Mouse (Mus musculus): ENCODE results near the gene Uvssa. TPM values are rescaled to one million over a fixed set of nuclear protein-coding genes. Genes with fewer than 3 reads are reported as not detected.

Uvssa gene
- total and polyA plus RNA-seq, 2 experiments from 2014 or later: 3.7 to 5.5 TPM

DNA sequence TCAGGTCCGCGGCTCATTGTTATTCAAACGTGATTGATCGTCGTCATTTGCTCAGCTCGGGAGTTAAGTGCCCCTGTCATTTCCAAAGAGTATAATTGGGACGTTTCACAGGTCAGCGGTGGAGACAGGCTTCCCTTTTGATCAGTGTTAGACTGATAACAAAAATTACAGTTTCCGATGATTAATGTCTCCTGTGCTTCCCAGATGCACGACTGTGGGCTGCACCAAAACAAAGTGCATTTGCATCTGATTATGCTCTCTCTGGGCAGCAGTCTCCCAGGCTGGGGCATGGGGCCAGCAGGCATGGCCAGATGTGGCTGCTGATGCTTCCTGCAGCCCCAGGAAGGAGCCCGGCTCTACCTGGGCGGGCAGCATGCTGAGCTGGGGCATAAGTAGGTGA is 22.5 kb downstream of the Uvssa start:
- Histone ChIP-seq H3K4me2 (ENCODE audit: low read depth, low read length) (no peak overlapping the region), H3K27me3 (ENCODE audit: control insufficient read depth, insufficient read depth, low read length) (no peaks in the 10 kb centered on the region), H3K4me1 (ENCODE audit: control insufficient read depth, insufficient read depth) (peaks cover 8% of the 10 kb centered on the region), H3K9me3 (replicated peaks; ENCODE audit: control insufficient read depth, low read length) (no peaks in the 10 kb centered on the region), H3K27ac (ENCODE audit: low read depth) (no peak overlapping the region), H3K9ac (replicated peaks; ENCODE audit: low read depth, low read length) (no peak overlapping the region), H3K4me3 (ENCODE audit: low read depth, low read length) (no peak overlapping the region), H3K36me3 (replicated peaks; ENCODE audit: control insufficient read depth, insufficient read depth, low read length) (no peaks in the 10 kb centered on the region)
- 42% methylated on average over 12 of the region's 12 CpGs for WGBS
- no peak for TF ChIP-seq EP300 (IDR thresholded peaks at IDR 0.05; ENCODE audit: low read depth)
- TF ChIP-seq CTCF (IDR thresholded peaks at IDR 0.05; ENCODE audit: low read depth): no peak
- DNase-seq (ENCODE audit: low spot score) (no peak), ATAC-seq (ENCODE audit: insufficient read depth, low read depth) (no peak)

DNA sequence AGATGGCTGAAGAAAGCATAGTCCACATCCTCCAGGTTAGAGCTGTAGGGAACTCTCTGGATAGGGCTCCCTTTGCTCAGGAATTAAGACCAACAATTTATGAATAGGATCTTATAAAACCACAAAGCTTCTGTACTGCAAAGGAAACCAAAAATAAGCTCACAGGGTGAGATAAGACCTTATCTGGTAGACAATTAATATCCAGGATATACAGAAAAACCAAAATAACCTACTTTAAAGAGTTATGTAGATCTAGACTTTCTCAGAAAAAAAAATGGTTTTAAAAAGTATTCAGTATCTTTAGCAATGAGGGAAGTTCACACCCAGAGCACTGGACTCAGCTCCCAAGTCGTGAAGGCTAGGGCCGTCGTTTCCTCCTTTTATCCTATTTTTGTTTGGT is 42.0 kb downstream of the Uvssa start:
- Histone ChIP-seq H3K4me2 (ENCODE audit: low read depth, low read length) (no peak overlapping the region), H3K36me3 (replicated peaks; ENCODE audit: control insufficient read depth, insufficient read depth, low read length) (0 out of 2 replicates have a peak, but pooled peaks cover 10% of the 10 kb centered on the region), H3K4me1 (ENCODE audit: control insufficient read depth, insufficient read depth) (no peaks in the 10 kb centered on the region), H3K27me3 (ENCODE audit: control insufficient read depth, insufficient read depth, low read length) (no peaks in the 10 kb centered on the region), H3K4me3 (ENCODE audit: low read depth, low read length) (no peak overlapping the region), H3K9ac (replicated peaks; ENCODE audit: low read depth, low read length) (no peak overlapping the region), H3K27ac (ENCODE audit: low read depth) (no peak overlapping the region), H3K9me3 (replicated peaks; ENCODE audit: control insufficient read depth, low read length) (no peaks in the 10 kb centered on the region)
- DNase-seq (ENCODE audit: low spot score) (no peak), ATAC-seq (ENCODE audit: insufficient read depth, low read depth) (no peak)
- 57% methylated on average over 3 of the region's 3 CpGs for WGBS
- TF ChIP-seq CTCF (IDR thresholded peaks at IDR 0.05; ENCODE audit: low read depth) (no peak), EP300 (IDR thresholded peaks at IDR 0.05; ENCODE audit: low read depth) (no peak)

DNA sequence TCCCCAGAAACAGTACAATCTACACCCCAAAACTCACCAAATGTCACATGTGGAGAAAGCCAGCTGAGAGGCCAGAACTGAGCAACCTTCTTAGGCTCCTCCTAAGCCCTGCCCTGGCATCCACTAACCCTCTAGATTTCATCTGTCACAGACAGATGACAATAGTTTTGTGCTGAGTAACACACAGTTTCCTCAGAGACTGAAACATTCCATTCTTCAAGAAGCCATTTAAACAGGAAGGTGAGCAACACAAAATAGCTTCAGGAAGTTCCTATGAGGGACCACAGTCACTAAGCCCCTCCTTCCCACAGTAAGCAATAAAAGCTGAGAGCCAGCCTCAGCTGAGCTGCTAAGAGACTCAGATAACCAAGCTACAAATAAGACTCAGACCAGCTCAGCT is 49.1 kb downstream of the Uvssa start:
- no peaks in the 10 kb centered on the region for H3K4me1 ChIP-seq (ENCODE audit: control insufficient read depth, insufficient read depth)
- TF ChIP-seq EP300 (IDR thresholded peaks at IDR 0.05; ENCODE audit: low read depth) (no peak), CTCF (IDR thresholded peaks at IDR 0.05; ENCODE audit: low read depth) (no peak)
- H3K9me3 ChIP-seq (replicated peaks; ENCODE audit: control insufficient read depth, low read length): no peaks in the 10 kb centered on the region
- no peak overlapping the region for H3K4me3 ChIP-seq (ENCODE audit: low read depth, low read length)
- ATAC-seq (ENCODE audit: insufficient read depth, low read depth) (no peak), DNase-seq (ENCODE audit: low spot score) (no peak)
- no peak overlapping the region for H3K4me2 ChIP-seq (ENCODE audit: low read depth, low read length)
- H3K36me3 ChIP-seq (replicated peaks; ENCODE audit: control insufficient read depth, insufficient read depth, low read length): no peaks in the 10 kb centered on the region
- H3K27ac ChIP-seq (ENCODE audit: low read depth): no peak overlapping the region
- peaks cover 45% of the 10 kb centered on the region for H3K27me3 ChIP-seq (ENCODE audit: control insufficient read depth, insufficient read depth, low read length)
- H3K9ac ChIP-seq (replicated peaks; ENCODE audit: low read depth, low read length): no peak overlapping the region

DNA sequence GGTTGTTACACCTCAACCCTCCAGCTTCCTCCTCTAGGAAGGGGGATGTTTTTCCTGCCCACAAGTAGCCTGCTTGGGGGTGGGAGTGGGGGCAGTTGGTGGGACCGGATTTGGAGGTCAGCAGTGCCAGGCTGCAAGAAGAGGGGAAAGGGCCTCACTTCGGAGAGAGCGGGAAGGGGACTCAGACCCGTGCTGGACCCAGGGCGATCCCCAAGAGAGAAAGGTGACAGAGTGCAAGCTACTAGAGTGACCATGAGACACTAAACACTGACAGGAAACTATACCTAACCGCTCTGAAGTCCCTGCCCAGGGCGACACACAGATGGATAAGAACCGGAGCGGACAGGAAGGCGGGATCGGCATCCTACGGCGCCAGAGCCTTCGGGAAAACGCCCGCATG is 51.8 kb downstream of the Uvssa start:
- H3K9ac ChIP-seq (replicated peaks; ENCODE audit: low read depth, low read length): no peak overlapping the region
- H3K9me3 ChIP-seq (replicated peaks; ENCODE audit: control insufficient read depth, low read length): no peaks in the 10 kb centered on the region
- no peak overlapping the region for H3K27ac ChIP-seq (ENCODE audit: low read depth)
- H3K4me3 ChIP-seq (ENCODE audit: low read depth, low read length): no peak overlapping the region
- peak overlapping the region; percentile 56; the same call in 1 of the 2 replicates for H3K4me2 ChIP-seq (ENCODE audit: low read depth, low read length)
- no peaks in the 10 kb centered on the region for H3K36me3 ChIP-seq (replicated peaks; ENCODE audit: control insufficient read depth, insufficient read depth, low read length)
- no peak for ATAC-seq (ENCODE audit: insufficient read depth, low read depth)
- no peak for DNase-seq (ENCODE audit: low spot score)
- TF ChIP-seq CTCF (IDR thresholded peaks at IDR 0.05; ENCODE audit: low read depth) (no peak), EP300 (IDR thresholded peaks at IDR 0.05; ENCODE audit: low read depth) (no peak)
- WGBS: 8% methylated on average over 16 of the region's 16 CpGs
- H3K27me3 ChIP-seq (ENCODE audit: control insufficient read depth, insufficient read depth, low read length): peaks cover 71% of the 10 kb centered on the region
- H3K4me1 ChIP-seq (ENCODE audit: control insufficient read depth, insufficient read depth): peaks cover 10% of the 10 kb centered on the region; the same call in 1 of the 2 replicates

DNA sequence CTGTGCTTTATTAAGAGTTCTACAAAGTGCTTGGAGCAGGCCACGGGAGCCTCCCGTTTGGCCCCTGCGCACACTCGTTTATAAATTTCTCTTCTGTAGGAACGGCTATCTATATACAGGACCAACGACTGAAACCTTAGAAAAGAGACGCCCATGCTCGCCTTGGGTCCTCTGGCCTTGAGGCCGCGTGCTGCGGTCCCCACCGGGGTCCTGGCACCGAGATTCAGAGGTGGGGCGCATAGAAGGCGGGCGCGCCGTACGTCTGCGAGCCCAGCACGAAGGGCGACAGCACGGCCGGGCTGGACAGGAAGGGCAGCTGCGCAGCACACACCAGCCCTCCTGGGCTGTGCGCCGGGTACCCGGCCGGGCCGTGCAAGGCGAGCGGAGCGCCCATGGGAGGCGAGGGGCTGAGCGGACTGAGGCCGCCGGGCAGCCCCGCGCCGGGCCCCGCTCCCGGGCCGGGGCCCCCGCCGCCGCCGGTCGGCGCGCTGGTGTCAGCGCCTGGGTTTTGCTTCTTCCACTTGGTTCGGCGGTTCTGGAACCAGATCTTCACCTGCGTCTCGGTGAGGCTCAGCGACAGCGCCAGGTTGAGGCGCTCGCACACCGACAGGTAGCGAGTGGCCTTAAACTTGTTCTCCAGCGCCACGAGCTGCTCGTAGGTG is 52.3 kb downstream of the Uvssa start:
- DNase-seq (ENCODE audit: low spot score): no peak

More for the DNA sequence above, 52.3 kb downstream of the Uvssa start:
- ATAC-seq (ENCODE audit: insufficient read depth, low read depth): no peak
- WGBS: under 1% methylated on average over 61 of the region's 64 CpGs
- Histone ChIP-seq H3K27ac (ENCODE audit: low read depth) (no peak overlapping the region), H3K4me1 (ENCODE audit: control insufficient read depth, insufficient read depth) (peaks cover 10% of the 10 kb centered on the region; the same call in 1 of the 2 replicates), H3K9ac (replicated peaks; ENCODE audit: low read depth, low read length) (no peak overlapping the region), H3K36me3 (replicated peaks; ENCODE audit: control insufficient read depth, insufficient read depth, low read length) (no peaks in the 10 kb centered on the region), H3K9me3 (replicated peaks; ENCODE audit: control insufficient read depth, low read length) (no peaks in the 10 kb centered on the region), H3K4me2 (ENCODE audit: low read depth, low read length) (peak overlapping the region; percentile 56), H3K27me3 (ENCODE audit: control insufficient read depth, insufficient read depth, low read length) (peaks cover 77% of the 10 kb centered on the region), H3K4me3 (ENCODE audit: low read depth, low read length) (peak overlapping the region; percentile 30)
- no peak for TF ChIP-seq EP300 (IDR thresholded peaks at IDR 0.05; ENCODE audit: low read depth)

Measured in heart, postnatal 0 days (tissue).